Mouse (Mus musculus): ENCODE results near the gene Rtn4.
A peak's percentile ranks its signal among the peaks of the same experiment; 100 is the strongest.
"Not testable (repeated sequence)": the region's sequence is repeated elsewhere in the genome, so short reads cannot be mapped to it uniquely, and the experiment has no call there.

The Rtn4 gene

GRCm38 (mm10) chr11:29714114-29714513 lies 21.4 kb downstream of the Rtn4 start:
- no peak for DNase-seq (ENCODE audit: low spot score)

GRCm38 (mm10) chr11:29714789-29715188 lies 22.0 kb downstream of the Rtn4 start:
- DNase-seq (ENCODE audit: low spot score), result peak; percentile 78

GRCm38 (mm10) chr11:29715499-29715898 lies 22.8 kb downstream of the Rtn4 start:
- peak; percentile 46 for DNase-seq (ENCODE audit: low spot score)

- DNase-seq (ENCODE audit: low spot score), result peak; percentile 54
These were observed 25.8 kb downstream of the Rtn4 start for GRCm38 (mm10) chr11:29718541-29718940.

- no peak for DNase-seq (ENCODE audit: low spot score)
These were observed 26.9 kb downstream of the Rtn4 start for GRCm38 (mm10) chr11:29719597-29719996.

- DNase-seq (ENCODE audit: low spot score), result no peak
These were observed 31.5 kb downstream of the Rtn4 start for GRCm38 (mm10) chr11:29724213-29724612.

- no peak for DNase-seq (ENCODE audit: low spot score)
These were observed 32.4 kb downstream of the Rtn4 start for GRCm38 (mm10) chr11:29725167-29725566.

GRCm38 (mm10) chr11:29725610-29726009 lies 32.9 kb downstream of the Rtn4 start:
- no peak for DNase-seq (ENCODE audit: low spot score)

- DNase-seq (ENCODE audit: low spot score), result no peak
These were observed 35.2 kb downstream of the Rtn4 start for GRCm38 (mm10) chr11:29727901-29728300.

- DNase-seq (ENCODE audit: low spot score), result no peak
These were observed 47.0 kb downstream of the Rtn4 start for GRCm38 (mm10) chr11:29739752-29740151.

- DNase-seq (ENCODE audit: low spot score), result no peak
These were observed 52.1 kb downstream of the Rtn4 start for GRCm38 (mm10) chr11:29744760-29745430.

- DNase-seq (ENCODE audit: low spot score), result no peak
These were observed 52.8 kb downstream of the Rtn4 start for GRCm38 (mm10) chr11:29745513-29745912.

- no peak for DNase-seq (ENCODE audit: low spot score)
These were observed 53.5 kb downstream of the Rtn4 start for GRCm38 (mm10) chr11:29746203-29746602.

GRCm38 (mm10) chr11:29747365-29747764 lies 54.6 kb downstream of the Rtn4 start:
- DNase-seq (ENCODE audit: low spot score), result no peak

GRCm38 (mm10) chr11:29747881-29748280 lies 55.1 kb downstream of the Rtn4 start:
- DNase-seq (ENCODE audit: low spot score), result no peak

- no peak for DNase-seq (ENCODE audit: low spot score)
These were observed 56.2 kb downstream of the Rtn4 start for GRCm38 (mm10) chr11:29748750-29749467.

GRCm38 (mm10) chr11:29749468-29749829 lies 56.7 kb downstream of the Rtn4 start:
- DNase-seq (ENCODE audit: low spot score), result no peak

- DNase-seq (ENCODE audit: low spot score), result no peak
These were observed 58.3 kb downstream of the Rtn4 start for GRCm38 (mm10) chr11:29751013-29751412.

GRCm38 (mm10) chr11:29751648-29752611 lies 59.2 kb downstream of the Rtn4 start:
- DNase-seq (ENCODE audit: low spot score), result no peak

- DNase-seq (ENCODE audit: low spot score), result not testable (repeated sequence)
These were observed 63.3 kb downstream of the Rtn4 start for GRCm38 (mm10) chr11:29756007-29756406.

GRCm38 (mm10) chr11:29758617-29759016 lies 65.9 kb downstream of the Rtn4 start:
- no peak for DNase-seq (ENCODE audit: low spot score)

- no peak for DNase-seq (ENCODE audit: low spot score)
These were observed 68.6 kb downstream of the Rtn4 start for GRCm38 (mm10) chr11:29761387-29761786.

- DNase-seq (ENCODE audit: low spot score), result peak; percentile 29
These were observed 70.0 kb downstream of the Rtn4 start for GRCm38 (mm10) chr11:29762768-29763167.
